Mouse (Mus musculus): Measurements from ENCODE around the gene Klk6. TPM values are rescaled to one million over a fixed set of nuclear protein-coding genes. Genes with fewer than 3 reads are reported as not detected.

Gene Klk6
- polyA plus RNA-seq, 1 experiment: 1.1 TPM

GRCm38 (mm10) chr7:43851616-43852015 lies 27.3 kb downstream of the Klk6 start:
- Histone ChIP-seq H3K79me3 (ENCODE audit: low read depth) (no peaks in the 10 kb centered on the region), H3K79me2 (ENCODE audit: control insufficient read depth, insufficient read depth) (no peaks in the 10 kb centered on the region), H3K4me3 (ENCODE audit: insufficient read depth, poor library complexity, severe bottlenecking) (no peak overlapping the region), H3ac (ENCODE audit: control insufficient read depth, insufficient read length, low read depth) (no peak overlapping the region), H3K27me3 (ENCODE audit: control insufficient read depth, insufficient read depth, insufficient read length) (peaks cover 10% of the 10 kb centered on the region), H3K36me3 (ENCODE audit: control insufficient read depth, insufficient read depth) (no peaks in the 10 kb centered on the region)
- TF ChIP-seq CEBPB (IDR thresholded peaks at IDR 0.05; ENCODE audit: low read depth): no peak
- TF ChIP-seq CTCF (IDR thresholded peaks at IDR 0.05; ENCODE audit: control insufficient read depth, insufficient read depth, insufficient read length): no peak
- TF ChIP-seq MYOD1 (IDR thresholded peaks at IDR 0.05; ENCODE audit: control insufficient read depth, insufficient read length, low read depth): no peak
- TF ChIP-seq FOSL1 (IDR thresholded peaks at IDR 0.05; ENCODE audit: insufficient read depth, low read length, poor library complexity, severe bottlenecking): no peak
- no peak for TF ChIP-seq USF1 (IDR thresholded peaks at IDR 0.05; ENCODE audit: low read depth)
- TF ChIP-seq MAX (IDR thresholded peaks at IDR 0.05): no peak
- TF ChIP-seq MYOG (IDR thresholded peaks at IDR 0.05; ENCODE audit: control insufficient read depth, extremely low read depth, insufficient read length): no peak

DNA sequence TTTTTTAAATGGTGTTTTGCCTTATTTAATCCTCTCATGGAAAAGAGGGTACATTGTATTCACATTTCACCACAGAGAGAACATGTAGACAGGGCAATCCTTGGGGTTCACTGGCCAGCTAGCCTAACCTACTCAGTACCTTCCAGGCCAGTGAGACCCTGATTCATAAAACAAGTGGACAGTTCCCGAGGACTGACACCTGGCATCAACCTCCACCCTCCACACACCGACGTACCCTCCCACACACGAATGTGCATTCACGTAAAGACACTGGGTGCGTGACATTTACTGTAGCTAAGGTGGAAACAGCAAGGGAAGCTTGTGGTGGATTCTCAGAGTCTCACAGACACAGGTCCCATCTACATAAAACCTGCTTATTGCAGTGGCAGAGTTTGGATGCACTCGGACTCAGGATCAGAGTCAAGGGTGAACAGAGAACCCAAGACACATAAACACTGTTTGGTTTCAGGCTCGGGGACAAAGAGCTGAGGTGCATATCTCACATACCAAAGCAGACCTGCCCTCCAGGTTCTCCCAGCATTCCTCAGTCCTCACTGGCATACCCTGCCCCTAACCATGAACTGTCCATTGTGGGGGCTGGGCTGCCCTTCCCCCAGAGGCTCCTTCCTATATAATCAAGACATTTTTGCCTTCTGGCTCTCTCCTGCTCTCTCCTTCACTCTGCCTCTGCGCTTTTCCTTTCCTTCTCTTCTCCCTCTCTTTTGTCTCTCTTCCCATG lies 30.5 kb downstream of the Klk6 start:
- Histone ChIP-seq H3K4me3 (ENCODE audit: insufficient read depth, poor library complexity, severe bottlenecking) (no peak overlapping the region), H3K79me2 (ENCODE audit: control insufficient read depth, insufficient read depth) (no peaks in the 10 kb centered on the region), H3K27me3 (ENCODE audit: control insufficient read depth, insufficient read depth, insufficient read length) (peaks cover 10% of the 10 kb centered on the region), H3K36me3 (ENCODE audit: control insufficient read depth, insufficient read depth) (no peaks in the 10 kb centered on the region), H3ac (ENCODE audit: control insufficient read depth, insufficient read length, low read depth) (no peak overlapping the region), H3K79me3 (ENCODE audit: low read depth) (no peaks in the 10 kb centered on the region)
- TF ChIP-seq CEBPB (IDR thresholded peaks at IDR 0.05; ENCODE audit: low read depth) (no peak), USF1 (IDR thresholded peaks at IDR 0.05; ENCODE audit: low read depth) (no peak), FOSL1 (IDR thresholded peaks at IDR 0.05; ENCODE audit: insufficient read depth, low read length, poor library complexity, severe bottlenecking) (no peak), MAX (IDR thresholded peaks at IDR 0.05) (no peak), MYOG (IDR thresholded peaks at IDR 0.05; ENCODE audit: control insufficient read depth, extremely low read depth, insufficient read length) (no peak), MYOD1 (IDR thresholded peaks at IDR 0.05; ENCODE audit: control insufficient read depth, insufficient read length, low read depth) (no peak), CTCF (IDR thresholded peaks at IDR 0.05; ENCODE audit: control insufficient read depth, insufficient read depth, insufficient read length) (no peak)

- TF ChIP-seq CTCF (IDR thresholded peaks at IDR 0.05; ENCODE audit: control insufficient read depth, insufficient read depth, insufficient read length) (no peak), CEBPB (IDR thresholded peaks at IDR 0.05; ENCODE audit: low read depth) (no peak), USF1 (IDR thresholded peaks at IDR 0.05; ENCODE audit: low read depth) (no peak)
- H3K4me3 ChIP-seq (ENCODE audit: insufficient read depth, poor library complexity, severe bottlenecking): no peak overlapping the region
- H3K36me3 ChIP-seq (ENCODE audit: control insufficient read depth, insufficient read depth): no peaks in the 10 kb centered on the region
- no peaks in the 10 kb centered on the region for H3K79me2 ChIP-seq (ENCODE audit: control insufficient read depth, insufficient read depth)
- no peaks in the 10 kb centered on the region for H3K79me3 ChIP-seq (ENCODE audit: low read depth)
- peaks cover 10% of the 10 kb centered on the region for H3K27me3 ChIP-seq (ENCODE audit: control insufficient read depth, insufficient read depth, insufficient read length)
- no peak overlapping the region for H3ac ChIP-seq (ENCODE audit: control insufficient read depth, insufficient read length, low read depth)
Measured at GRCm38 (mm10) chr7:43855709-43856108, 31.4 kb downstream of the Klk6 start.

- Histone ChIP-seq H3K79me3 (ENCODE audit: low read depth) (no peaks in the 10 kb centered on the region), H3K4me3 (ENCODE audit: insufficient read depth, poor library complexity, severe bottlenecking) (no peak overlapping the region), H3K36me3 (ENCODE audit: control insufficient read depth, insufficient read depth) (no peaks in the 10 kb centered on the region), H3K79me2 (ENCODE audit: control insufficient read depth, insufficient read depth) (no peaks in the 10 kb centered on the region), H3K27me3 (ENCODE audit: control insufficient read depth, insufficient read depth, insufficient read length) (peaks cover 8% of the 10 kb centered on the region), H3ac (ENCODE audit: control insufficient read depth, insufficient read length, low read depth) (no peak overlapping the region)
- TF ChIP-seq CTCF (IDR thresholded peaks at IDR 0.05; ENCODE audit: control insufficient read depth, insufficient read depth, insufficient read length) (no peak), MAX (IDR thresholded peaks at IDR 0.05) (no peak), MYOG (IDR thresholded peaks at IDR 0.05; ENCODE audit: control insufficient read depth, extremely low read depth, insufficient read length) (no peak), MYOD1 (IDR thresholded peaks at IDR 0.05; ENCODE audit: control insufficient read depth, insufficient read length, low read depth) (no peak), USF1 (IDR thresholded peaks at IDR 0.05; ENCODE audit: low read depth) (no peak)
Measured at GRCm38 (mm10) chr7:43856307-43856706, 32.0 kb downstream of the Klk6 start.

GRCm38 (mm10) chr7:43857501-43857900 lies 33.2 kb downstream of the Klk6 start:
- peaks cover 6% of the 10 kb centered on the region for H3K27me3 ChIP-seq (ENCODE audit: control insufficient read depth, insufficient read depth, insufficient read length)
- no peak for TF ChIP-seq CEBPB (IDR thresholded peaks at IDR 0.05; ENCODE audit: low read depth)

GRCm38 (mm10) chr7:43860411-43860810 lies 36.1 kb downstream of the Klk6 start:
- no peaks in the 10 kb centered on the region for H3K36me3 ChIP-seq (ENCODE audit: control insufficient read depth, insufficient read depth)
- no peak overlapping the region for H3ac ChIP-seq (ENCODE audit: control insufficient read depth, insufficient read length, low read depth)
- TF ChIP-seq CEBPB (IDR thresholded peaks at IDR 0.05; ENCODE audit: low read depth) (no peak), MYOG (IDR thresholded peaks at IDR 0.05; ENCODE audit: control insufficient read depth, extremely low read depth, insufficient read length) (no peak), CTCF (IDR thresholded peaks at IDR 0.05; ENCODE audit: control insufficient read depth, insufficient read depth, insufficient read length) (no peak), FOSL1 (IDR thresholded peaks at IDR 0.05; ENCODE audit: insufficient read depth, low read length, poor library complexity, severe bottlenecking) (no peak), MAX (IDR thresholded peaks at IDR 0.05) (no peak), USF1 (IDR thresholded peaks at IDR 0.05; ENCODE audit: low read depth) (no peak), MYOD1 (IDR thresholded peaks at IDR 0.05; ENCODE audit: control insufficient read depth, insufficient read length, low read depth) (no peak)
- H3K4me3 ChIP-seq (ENCODE audit: insufficient read depth, poor library complexity, severe bottlenecking): no peak overlapping the region
- H3K79me3 ChIP-seq (ENCODE audit: low read depth): no peaks in the 10 kb centered on the region
- no peaks in the 10 kb centered on the region for H3K79me2 ChIP-seq (ENCODE audit: control insufficient read depth, insufficient read depth)
- H3K27me3 ChIP-seq (ENCODE audit: control insufficient read depth, insufficient read depth, insufficient read length): peaks cover 5% of the 10 kb centered on the region

More at GRCm38 (mm10) chr7:43857501-43857900, 33.2 kb downstream of the Klk6 start:
- Histone ChIP-seq H3K79me3 (ENCODE audit: low read depth) (no peaks in the 10 kb centered on the region), H3K4me3 (ENCODE audit: insufficient read depth, poor library complexity, severe bottlenecking) (no peak overlapping the region), H3K79me2 (ENCODE audit: control insufficient read depth, insufficient read depth) (no peaks in the 10 kb centered on the region), H3ac (ENCODE audit: control insufficient read depth, insufficient read length, low read depth) (no peak overlapping the region), H3K36me3 (ENCODE audit: control insufficient read depth, insufficient read depth) (no peaks in the 10 kb centered on the region)

Measured in C2C12 (cell line).